In genomic region chr4:97647700-97648435, GRCm38 (mm10) we compare ENCODE assay signal across 7 mouse cellular contexts.
DNase-seq lines count a peak whose midpoint lies in the region; ATAC-seq lines count a peak whose summit lies in the region.

No protein-coding gene starts in this region.

- no peaks in the 10 kb centered on the region for H3K27me3 ChIP-seq in forebrain, embryonic 12.5 days
- H3K27me3 ChIP-seq in neural tube, embryonic 14.5 days (ENCODE audit: control insufficient read depth, insufficient read depth, low read length), result no peaks in the 10 kb centered on the region

- no peak for ATAC-seq in forebrain, embryonic 12.5 days (ENCODE audit: low FRiP score)
- peak; percentile 80 for ATAC-seq in neural tube, embryonic 14.5 days (ENCODE audit: low read depth)

- H3K27ac ChIP-seq in forebrain, embryonic 12.5 days, result peak overlapping the region; percentile 92
- H3K27ac ChIP-seq in neural tube, embryonic 14.5 days (ENCODE audit: low read depth, low read length), result peak overlapping the region; percentile 58; the same call in 1 of the 2 replicates

- WGBS in forebrain, embryonic 12.5 days, result 69% methylated on average over 15 of the region's 15 CpGs
- 41% methylated on average over 15 of the region's 15 CpGs for WGBS in neural tube, embryonic 14.5 days

- H3K9ac ChIP-seq in forebrain, embryonic 12.5 days, result no peak overlapping the region
- H3K9ac ChIP-seq in neural tube, embryonic 14.5 days (replicated peaks; ENCODE audit: low read depth, low read length), result no peak overlapping the region

- no peaks in the 10 kb centered on the region for H3K36me3 ChIP-seq in forebrain, embryonic 12.5 days (replicated peaks)
- no peaks in the 10 kb centered on the region for H3K36me3 ChIP-seq in neural tube, embryonic 14.5 days (ENCODE audit: control insufficient read depth, insufficient read depth, low read length)

- H3K4me2 ChIP-seq in forebrain, embryonic 12.5 days, result no peak overlapping the region
- no peak overlapping the region for H3K4me2 ChIP-seq in neural tube, embryonic 14.5 days (ENCODE audit: low read depth, low read length)

- H3K9me3 ChIP-seq in forebrain, embryonic 12.5 days, result no peaks in the 10 kb centered on the region
- H3K9me3 ChIP-seq in neural tube, embryonic 14.5 days (ENCODE audit: control insufficient read depth, low read length), result no peaks in the 10 kb centered on the region

- H3K4me1 ChIP-seq in forebrain, embryonic 12.5 days, result peaks cover 32% of the 10 kb centered on the region
- H3K4me1 ChIP-seq in neural tube, embryonic 14.5 days (ENCODE audit: control insufficient read depth, insufficient read depth, low read length), result peaks cover 6% of the 10 kb centered on the region; the same call in 1 of the 2 replicates

- H3K4me3 ChIP-seq in forebrain, embryonic 12.5 days (replicated peaks), result no peak overlapping the region
- no peak overlapping the region for H3K4me3 ChIP-seq in neural tube, embryonic 14.5 days (ENCODE audit: low read depth, low read length)

- peak; percentile 15 for DNase-seq in 416B (ENCODE audit: low read depth)
- DNase-seq in Muller cell, postnatal 12 days (ENCODE audit: inconsistent ontology term), result peak; percentile 67
- peak; percentile 42 to 50 for DNase-seq in layer of hippocampus, adult 8-10 months (ENCODE audit: low spot score in 2 of 2)
- no peak for DNase-seq in testis, postnatal 10 days (ENCODE audit: low spot score)
- no peak for DNase-seq in urinary bladder, adult 18-20 months (ENCODE audit: low spot score in 2 of 2)

Comparison
In these comparisons a context has a peak if more than half of its experiments do, and no peak if none do; other contexts are left out.
1. DNase-seq: peak in 416B (single experiment), Muller cell, postnatal 12 days (single experiment) and layer of hippocampus, adult 8-10 months (2 of 2); none in testis, postnatal 10 days (single experiment) and urinary bladder, adult 18-20 months (0 of 2).